Mouse (Mus musculus) spleen, adult 2 months (tissue): Measurements from ENCODE around the gene 1700020A23Rik.

Experiments used
- CTCF ChIP-seq: fragments of 200-500 bp; IDR thresholded peaks from 2 replicates; pipeline ENCODE4 v1.5.1; 2011; ENCODE audit warnings: mild to moderate bottlenecking, inconsistent platforms; ENCODE audit not compliant: insufficient read depth, insufficient read length, insufficient replicate concordance; ENCODE audit errors: extremely low read depth
- POLR2A ChIP-seq: fragments of 200-500 bp; IDR thresholded peaks from 2 replicates; pipeline ENCODE4 v1.6.1; 2011; ENCODE audit warnings: low read depth, low read length, inconsistent platforms

- TF ChIP-seq CTCF (no peak), POLR2A (no peak)
Observed at GRCm38 (mm10) chr2:130386212-130386611, 18.8 kb upstream of the 1700020A23Rik start.
